Mouse (Mus musculus): ENCODE measurements around the gene Ccnc.
A peak's percentile ranks its signal among the peaks of the same experiment; 100 is the strongest.

Gene Ccnc

DNA sequence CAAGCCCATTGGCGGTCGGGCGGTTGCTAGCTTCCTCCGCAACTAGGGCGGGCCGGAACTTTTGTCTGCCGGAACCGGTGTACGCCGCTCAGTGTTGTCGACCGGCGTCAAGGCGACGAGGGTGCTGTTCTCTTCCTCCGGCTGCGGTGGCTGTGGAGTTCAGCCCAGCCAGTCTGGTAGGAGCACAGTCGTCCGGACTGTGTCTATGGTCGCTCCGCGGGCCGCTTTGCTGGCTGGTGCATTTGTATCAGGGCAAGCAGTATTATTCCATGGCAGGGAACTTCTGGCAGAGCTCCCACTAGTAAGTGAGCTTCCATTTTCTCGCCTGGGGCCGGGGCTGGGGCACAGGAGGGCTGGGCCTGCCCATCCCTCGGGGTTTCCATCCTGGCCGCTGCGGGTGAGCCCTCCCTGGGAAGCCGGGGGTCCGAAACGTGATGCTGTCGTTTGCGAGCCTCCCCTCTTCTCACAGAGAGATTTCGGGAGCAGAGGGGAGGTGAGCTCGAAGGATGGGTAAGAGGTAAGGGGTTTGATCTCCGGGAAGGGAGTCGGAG lies at the start of gene Ccnc:
TSS of gene Ccnc (plus strand) at position 87 of the 551 bp plus-strand sequence.
- DNase-seq = peak; percentile 92

DNA sequence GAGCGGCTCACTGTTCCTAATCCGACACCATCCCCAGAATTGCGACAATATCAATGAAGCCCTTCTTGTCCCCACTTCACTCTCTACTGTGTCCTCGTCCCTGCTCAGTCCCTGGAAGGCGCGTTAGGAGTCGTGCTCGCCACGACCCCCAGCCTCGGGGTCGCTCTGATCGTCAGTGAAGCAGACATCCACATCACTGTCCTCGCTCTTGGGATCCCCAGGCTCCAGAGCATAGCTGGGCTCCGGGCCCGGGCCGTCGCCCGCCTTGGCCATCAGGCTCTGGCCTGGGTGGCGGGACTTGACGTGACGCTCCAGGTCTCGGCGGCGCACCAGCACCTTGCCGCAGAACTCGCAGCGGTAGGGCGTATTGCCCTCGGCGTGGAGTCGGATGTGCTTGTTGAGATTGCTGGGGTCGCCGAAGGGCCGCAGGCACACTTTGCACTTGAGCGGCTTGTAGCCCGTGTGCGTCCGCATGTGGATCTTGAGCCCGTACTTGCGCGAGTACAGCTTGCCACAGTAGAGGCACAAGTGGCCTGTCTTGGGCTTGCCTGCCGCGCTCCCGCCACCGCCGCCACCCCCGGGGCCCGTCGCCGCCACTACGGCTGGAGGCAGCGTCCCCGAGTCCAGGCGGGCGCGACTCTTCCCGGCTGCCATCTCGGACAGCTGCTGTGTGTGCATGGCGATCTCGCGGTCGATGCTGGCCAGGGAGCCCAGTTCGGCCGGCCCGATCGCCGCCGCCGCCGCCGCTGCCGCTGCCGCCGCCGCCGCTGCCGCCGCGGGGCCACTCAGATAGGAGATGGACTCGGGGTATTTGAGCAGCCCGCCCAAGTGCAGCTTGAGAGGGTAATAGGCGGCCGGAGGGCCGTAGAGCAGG lies 49.2 kb upstream of the Ccnc start:
- DNase-seq = no peak

DNA sequence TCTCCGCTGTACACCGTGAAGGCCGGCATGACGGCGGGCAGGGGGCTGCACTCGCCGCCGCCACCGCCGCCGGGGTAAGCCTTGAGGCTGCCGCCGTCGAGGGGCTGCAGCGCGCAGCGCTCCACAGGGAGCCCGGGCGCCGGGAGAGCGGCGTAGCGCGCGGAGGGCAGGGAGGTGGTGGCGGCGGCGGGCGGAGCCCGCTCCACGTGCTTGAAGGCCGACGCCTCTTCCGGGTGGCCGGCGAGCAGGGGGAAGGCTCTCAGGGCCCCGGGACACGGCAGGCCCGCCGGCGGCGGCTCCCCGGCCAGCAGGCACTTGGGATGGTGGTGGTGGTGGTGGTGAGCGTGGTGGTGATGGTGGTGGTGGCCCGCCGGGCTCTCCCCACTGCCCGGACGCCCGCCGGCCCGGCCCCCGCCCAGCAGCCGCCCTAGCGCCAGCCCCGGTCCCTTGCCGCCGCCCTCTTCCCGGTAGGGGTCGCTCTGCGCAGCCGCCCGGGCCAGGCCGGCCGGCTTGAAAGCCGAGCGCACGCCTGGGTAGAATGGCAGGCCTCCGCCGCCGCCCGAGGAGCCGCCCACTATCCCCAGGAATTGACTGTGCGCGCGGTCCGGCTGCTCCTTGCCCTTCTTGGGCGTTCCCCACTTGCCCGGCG lies 48.4 kb upstream of the Ccnc start:
- no peak for DNase-seq

DNA sequence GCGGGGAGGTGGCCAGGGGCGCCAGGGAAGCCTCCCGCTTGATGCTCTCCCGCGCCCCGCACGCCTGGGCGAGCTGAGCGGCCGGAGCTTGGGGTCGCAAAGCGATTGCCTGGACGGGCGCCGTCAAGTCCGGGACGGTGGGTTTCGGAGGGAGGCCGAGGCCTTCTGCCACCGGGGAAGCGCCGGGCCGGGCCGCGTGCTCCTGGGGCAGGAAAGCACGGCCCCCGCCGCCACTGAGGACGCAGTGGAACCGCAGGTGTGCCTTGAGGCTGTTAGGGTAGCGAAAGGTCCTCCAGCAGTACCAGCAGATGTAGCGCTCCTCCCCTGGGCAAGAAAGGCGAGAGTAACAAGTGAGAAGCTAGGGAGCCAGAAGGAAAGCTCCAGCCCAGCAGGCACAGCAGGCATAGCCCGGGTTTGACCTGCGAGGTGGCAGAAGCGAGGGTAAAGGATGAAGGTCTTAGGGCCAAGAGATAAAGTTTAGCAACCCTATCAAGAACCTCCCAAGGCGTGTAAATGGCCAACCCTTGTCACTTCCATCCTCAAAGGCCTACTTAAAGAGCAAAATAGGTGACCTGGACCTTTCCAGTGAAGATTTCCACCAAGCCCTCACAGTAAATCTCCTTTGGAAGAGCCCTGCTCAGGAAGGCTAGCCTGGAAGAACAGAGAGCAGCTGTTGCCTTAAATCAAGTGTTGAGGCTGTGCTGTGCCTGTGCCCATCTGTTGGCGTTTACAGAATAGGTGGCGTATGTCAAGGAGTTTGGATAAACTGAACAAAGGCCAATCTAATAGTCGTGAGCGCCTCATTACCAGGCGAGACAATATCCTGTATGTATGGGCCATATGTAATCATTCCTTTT lies 47.6 kb upstream of the Ccnc start:
- DNase-seq = no peak

DNA sequence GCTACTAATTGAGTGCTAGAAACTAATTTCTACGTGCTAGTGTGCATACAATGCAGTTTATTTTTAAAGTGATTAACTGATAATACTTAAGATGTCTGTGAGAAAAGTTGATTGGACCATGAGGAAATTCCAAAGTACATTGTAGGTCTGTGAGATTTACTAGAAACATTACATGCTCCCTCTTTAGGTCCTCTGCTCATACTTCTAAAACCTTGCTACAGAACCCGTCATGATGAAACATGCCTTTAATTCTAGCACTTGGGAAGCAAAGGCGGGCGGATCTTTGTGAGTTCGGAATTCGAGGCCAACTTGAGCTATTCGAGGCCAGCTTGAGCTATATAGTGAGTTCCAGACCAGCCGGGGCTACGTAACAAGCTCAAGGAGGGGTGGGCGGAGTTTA lies 46.5 kb upstream of the Ccnc start:
- no peak for DNase-seq

DNA sequence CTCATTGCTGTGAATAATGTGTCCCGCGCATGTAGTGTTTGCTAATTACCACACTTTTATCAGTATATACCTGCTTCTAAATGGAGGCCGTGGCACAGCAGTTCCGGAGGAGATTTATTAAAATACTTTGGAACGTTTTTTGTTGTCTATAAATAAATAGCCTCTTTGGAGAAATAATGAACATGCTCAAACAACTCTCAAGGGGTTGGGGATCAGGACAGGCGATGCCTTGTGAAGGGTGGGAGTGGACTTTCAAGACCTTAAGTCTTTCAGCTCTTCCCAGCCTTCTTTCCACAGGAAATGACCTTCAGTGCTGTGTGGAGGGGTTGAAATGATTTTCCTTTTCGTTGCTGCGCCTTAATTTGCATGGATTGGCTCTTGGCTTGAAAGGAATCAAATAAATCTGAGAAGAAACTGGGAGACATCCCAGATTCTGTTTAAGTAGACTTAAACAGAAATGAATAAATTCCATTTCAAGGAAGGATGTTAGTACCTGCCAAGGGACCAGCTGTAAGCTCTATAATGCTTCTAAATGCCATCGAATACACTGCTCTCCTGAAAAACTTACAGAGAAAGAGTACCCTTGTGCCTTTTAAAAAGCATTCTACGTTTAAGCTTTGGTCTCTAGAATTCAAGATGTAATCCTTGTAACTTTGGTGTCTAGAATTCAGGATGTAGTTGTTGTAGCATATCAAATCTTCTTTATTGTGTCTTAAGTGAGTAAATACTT lies 44.9 kb upstream of the Ccnc start:
- DNase-seq = no peak

DNA sequence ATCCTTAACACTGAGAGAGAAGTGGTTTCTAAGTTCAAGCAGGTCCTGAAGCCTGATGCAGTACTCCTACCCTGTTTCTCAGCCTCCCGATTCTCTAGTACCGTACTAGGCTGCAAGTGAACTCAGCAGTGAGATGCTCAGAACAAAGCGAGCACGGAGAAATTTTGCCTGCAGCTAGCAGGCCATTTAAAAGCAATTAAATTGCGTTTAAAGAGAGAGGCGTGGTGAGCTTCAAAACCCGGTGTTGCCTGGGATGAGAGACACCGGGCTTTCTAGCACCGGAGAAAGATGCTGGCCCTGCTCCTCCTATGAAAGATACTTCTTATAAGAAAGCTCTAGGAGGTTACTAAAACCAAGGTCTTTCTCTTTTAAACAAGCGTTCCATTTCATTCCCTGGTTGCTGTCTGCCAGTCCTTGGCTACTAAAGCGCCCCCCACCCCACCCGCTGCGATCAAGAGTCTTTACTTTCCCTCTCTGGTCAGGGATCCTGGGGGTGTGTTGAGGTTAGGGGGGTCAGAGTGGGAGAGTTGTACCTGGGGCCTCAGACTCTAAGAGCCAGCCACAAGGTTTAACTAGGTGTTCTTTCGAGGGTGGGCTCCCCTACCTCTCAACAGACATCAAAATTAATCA lies 43.0 kb upstream of the Ccnc start:
- no peak for DNase-seq

DNA sequence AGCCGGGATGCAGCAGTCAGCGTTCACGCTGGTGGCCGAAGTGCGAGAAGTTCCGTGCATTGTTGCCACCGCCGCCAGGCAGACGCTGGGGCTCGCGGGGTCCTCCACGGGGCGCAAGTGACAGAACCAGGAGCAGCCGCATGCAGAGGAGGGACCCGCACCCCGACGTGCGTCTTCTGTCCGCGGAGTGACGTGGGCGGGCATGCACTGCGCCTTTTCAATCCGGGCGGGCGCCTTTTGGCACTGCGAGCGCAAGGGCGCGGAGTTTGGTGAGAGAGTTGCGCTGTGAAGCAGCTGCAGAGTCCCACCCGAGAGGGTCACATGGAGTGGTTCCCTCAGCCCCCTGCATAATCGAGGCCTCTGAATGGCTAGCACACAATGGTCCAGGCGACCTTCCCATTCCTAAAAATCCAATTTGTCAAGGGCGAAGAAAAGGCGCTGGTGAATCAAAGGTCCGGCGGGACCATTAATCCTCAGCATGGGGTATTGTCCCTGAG lies 41.9 kb upstream of the Ccnc start, which contains the start of gene Prdm13:
TSS of gene Prdm13 (minus strand) at position 369 of the 497 bp plus-strand sequence.
- DNase-seq = no peak

DNA sequence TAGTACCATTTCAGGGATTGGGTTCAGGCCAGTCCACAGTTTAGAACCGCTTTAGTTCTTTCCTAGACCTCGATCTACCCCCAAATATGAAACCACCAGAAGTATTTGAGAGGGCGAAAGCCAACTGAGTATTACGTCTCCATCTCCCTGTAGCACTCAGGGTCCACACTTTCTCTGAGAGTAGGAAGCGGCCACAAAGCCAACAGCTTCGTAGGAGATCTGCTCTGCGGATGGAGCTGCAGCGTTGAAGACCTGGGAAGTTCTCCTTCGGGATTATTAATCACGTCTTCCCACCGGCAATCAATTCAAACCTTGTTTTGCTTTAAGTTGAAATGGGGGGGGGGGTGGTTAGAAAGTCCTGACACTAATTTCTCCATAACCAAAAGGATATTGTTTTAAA lies 41.1 kb upstream of the Ccnc start:
- DNase-seq = no peak

DNA sequence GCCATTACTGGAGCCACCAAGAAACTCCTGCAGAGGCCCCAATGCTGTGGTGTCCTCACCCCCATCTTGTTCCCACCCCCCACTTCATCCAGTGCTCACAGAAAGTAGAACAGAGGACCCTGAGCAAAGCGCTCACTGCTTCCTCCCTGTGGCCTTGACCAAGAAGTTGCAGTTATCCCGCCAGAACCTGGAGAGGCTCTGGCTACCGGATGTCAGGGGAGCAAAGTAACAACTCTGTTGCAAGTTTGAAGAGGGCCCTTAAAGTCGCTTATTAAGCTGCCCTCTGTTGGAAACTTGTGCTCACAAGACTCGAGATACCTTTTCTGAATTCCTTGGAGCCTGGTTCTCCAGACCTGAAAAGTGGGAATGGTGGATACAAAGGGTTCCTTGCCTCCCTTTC lies 40.6 kb upstream of the Ccnc start:
- no peak for DNase-seq

DNA sequence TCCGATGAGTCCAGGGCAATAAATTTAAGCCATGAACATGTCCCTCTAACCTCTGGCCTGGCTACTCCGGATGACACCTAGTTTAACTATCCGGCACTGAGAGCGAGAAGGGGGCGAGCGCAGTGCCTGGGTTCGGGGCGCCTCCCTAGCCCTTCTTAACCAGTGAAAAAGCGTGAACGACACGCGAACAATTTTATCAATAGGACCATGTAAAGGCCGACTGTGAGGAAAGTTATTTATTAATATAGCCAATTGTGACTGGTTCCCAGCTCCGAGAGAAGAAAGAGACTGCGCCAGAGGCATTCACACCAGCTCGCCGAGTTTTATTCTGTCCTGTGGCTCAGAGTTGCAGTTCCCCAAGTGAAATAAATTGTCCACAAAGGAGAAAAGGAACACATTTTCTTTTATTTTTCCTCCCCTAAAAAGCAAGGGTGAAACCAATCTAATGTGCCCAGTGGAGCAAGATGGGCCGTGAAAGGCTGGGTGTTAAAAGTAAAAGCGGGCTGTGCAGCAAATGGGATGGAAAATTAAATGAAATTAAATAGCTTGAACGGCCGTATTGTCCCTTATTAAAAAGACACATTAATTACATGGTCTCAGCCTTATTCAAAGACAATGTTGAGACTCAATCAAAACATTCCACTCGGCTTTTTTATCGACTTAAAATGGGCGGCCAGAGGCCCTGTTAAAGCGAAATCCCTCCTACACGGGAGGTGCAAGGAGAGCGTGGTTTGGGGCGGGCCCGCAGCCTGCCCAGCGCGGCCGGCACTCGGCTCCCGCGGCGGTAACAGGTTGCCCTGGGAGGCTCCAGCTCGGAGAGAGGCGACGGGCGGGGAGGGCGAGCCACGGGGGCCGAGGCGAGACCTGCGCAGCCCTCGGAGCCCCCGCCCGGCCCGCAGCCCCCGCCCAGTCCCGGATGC lies 39.5 kb upstream of the Ccnc start:
- DNase-seq = no peak

DNA sequence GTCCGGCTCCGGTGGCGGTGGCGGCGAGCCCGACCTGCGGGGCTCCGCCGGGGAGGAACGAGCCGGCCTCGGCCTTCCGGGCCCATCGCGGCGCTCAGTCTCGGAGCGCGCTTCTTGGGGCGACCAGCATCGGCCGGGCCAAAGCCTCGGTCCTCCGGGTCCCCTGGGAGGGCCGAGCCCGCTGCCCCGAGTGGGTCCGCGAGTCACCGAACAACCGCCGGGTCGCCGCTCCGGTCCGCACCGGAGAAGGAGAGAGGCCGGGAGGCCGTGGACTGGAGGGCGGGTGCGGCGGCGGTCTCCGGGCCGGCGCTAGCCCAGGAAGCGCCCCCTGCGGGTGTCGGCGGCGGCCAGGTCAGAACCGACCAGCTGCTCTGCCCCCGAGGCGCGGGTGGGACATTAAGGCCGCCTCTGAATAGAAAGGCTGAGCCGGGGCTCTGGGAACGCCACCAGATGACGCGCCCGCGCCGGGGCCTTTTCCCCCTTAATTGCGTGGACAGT lies 38.7 kb upstream of the Ccnc start:
- no peak for DNase-seq

DNA sequence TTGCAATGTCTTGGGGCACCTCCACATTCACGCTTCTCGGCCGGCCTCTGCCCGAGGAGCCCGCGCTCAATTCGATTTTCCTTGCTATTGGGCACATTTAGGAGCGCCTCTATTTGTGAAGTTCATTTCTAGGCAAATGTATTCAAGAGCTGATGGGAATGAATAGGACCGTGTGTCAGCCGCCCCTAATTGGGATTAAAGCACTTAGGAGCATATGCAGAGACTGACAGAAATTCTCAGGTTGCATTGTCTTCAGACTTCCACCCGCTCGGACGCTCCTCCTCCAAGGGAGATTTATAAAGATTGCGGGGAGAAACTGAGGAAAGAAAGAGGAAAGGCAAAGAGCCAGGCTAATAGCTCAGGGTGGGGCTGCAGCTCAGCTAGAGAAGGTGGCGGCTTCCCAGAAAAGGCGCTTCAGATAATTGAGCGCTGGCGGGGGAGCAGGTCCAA lies 38.0 kb upstream of the Ccnc start:
- no peak for DNase-seq

DNA sequence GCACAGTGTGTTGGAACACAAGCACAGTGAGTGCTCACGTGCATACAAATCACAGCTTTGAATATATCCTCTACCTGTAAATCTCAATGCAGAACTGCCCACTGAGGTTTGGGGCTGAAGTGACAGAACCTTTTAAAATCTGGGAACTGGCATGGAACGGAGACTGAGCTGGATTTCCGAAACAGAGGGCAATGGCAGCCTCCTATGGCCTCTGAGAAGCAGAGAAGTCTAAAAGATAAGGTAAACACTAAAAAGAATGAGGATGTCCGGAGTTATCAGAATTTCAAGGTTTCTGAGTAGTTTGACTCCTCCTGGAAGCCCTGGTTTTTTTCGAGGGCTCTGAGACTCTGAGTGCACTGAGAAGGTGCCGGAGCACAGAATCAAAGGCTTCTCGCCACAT lies 37.3 kb upstream of the Ccnc start:
- no peak for DNase-seq

DNA sequence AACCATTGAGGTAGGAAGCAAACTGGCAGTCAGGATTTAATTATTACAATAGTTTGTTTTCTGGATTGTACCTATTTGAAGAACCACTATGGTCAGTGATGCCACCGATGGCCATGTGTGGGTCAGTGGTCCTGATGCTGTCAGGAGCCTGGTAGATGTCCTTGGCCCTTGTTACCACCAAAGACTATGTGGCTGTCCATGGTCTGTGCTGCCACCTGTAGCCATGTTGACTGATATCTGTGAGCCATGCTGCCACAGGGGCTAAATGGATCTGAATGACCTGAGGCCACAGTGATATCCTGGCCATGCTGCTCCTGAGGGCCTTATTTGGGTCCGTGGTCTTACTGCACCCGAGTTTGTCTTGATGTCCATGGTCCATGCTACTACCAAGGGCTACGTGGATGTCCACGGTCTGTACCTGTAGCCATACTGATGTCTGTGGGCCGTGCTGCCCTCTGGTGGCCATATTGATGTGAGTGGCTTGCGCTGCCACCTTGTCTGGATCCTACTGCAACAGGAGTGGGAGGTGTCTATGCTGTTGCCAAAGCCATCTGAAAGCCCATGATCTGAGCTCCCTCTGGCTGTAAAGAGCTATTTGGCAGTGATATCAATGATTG lies 31.8 kb upstream of the Ccnc start:
- DNase-seq = peak; percentile 24

DNA sequence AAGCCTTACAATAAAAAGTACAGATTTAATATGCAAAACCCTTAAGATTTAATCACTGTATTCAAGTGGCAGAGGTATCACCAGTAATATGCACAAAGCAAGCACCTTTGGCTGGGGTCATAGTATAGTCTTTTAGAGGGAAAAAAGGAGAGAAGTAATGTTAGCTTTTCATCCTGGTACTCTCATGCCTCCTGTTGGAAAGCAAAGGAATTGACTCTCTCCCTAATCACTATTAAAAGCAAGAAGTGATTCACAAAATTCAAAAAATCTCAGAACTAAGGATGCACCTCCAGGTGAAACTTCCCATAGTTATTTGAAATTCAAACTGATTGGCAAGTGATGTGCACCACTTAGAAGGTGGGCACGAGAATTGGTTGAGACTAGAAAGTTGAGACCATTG lies 22.5 kb upstream of the Ccnc start:
- no peak for DNase-seq

DNA sequence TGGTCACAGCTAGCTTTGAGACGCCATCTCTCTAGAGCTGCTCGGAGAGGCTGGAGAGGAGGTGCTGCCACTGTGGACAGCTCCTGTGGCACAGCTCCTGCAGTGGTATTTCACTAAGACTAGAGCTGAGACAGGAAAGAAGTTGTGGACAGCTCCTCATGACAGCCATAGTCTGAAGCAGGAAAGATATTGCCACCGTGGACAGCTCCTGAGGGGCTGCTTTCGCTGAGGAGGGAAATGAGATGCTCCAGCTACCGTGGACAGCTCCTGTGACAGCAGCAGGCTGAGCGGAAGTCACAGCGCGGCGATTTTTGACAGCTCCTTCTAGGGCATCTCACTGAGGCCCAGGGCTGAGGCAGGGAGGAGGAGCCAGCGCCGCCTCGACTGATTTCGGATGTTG lies 15.4 kb upstream of the Ccnc start:
- DNase-seq = no peak

DNA sequence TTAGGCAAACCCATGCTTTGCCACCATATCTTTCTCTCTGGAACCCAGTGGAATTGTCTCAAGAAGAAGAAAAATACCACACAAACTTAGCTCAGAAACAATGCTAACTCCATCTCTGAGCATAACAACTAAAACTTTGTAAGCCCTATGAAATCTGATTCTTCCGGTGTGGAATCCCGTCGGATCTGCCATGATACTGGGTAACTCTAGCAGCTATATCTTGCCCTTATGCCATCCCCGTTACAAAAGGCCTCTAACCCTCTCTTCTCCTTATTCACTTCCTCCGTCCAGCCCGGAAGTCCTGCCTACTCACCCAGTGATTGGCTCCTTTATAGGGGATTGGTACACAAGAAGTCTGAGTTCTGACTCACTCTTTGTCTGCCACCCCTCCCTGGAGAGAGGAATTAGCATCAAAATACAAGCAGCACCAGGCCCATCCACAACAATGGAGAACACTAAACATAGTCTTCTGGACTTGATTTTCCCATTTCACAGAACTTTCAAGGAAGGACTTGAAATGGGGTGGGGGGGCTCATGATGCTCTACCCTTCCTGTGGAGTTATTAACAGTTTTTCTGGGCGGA lies 4.7 kb upstream of the Ccnc start:
- no peak for DNase-seq

DNA sequence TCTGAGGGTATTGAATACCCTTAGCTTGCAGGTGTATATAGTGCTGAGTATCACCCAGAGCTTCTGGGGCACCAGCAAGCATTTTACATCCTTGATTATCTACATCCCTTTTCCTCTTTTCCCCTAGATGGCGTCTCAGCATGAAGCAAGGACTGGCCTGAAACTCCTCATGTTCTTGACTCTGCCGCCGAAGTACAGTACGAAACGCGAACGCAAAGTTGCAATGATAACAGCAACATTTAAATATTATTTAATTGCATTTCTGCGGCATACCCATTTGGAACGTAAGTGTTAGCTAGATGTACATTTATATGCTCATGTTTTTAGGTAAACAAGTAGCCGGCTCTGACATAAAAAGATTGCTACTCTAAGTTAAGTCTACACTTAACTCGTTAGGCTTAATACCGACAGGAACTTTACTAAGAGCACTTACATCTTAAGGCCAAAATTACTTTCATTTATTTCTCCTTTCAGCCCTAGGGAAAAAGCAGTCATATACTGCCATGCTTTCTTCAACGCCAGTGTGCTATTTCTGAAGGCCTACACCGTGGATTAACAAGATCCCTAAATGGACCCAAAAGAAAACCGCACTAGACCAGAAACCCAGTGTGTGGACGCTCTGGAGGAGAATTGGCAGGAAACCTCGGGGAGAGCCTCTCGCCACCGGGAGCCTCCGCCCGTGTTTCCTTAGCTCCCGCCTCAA lies 438 bp upstream of the Ccnc start:
- peak; percentile 63 for DNase-seq

Data from cerebellum, adult 9-11 months (tissue).